Mouse (Mus musculus) embryonic facial prominence, embryonic 12.5 days (tissue): ENCODE data around the gene Rps6kb1. TPM values are rescaled to one million over a fixed set of nuclear protein-coding genes. Genes with fewer than 3 reads are reported as not detected.
"Not testable (repeated sequence)": the region's sequence is repeated elsewhere in the genome, so short reads cannot be mapped to it uniquely, and the experiment has no call there.

Source experiments
- ATAC-seq: fragments of 200-750 bp; cut with Nextera tagmentation; 2 replicates; pipeline ENCODE4 v1.8.0; 2017; ENCODE audit not compliant: insufficient number of reproducible peaks, insufficient read depth, low FRiP score, low TSS enrichment
- H3K27ac ChIP-seq: fragments of 300-500 bp; sonication (generic); 2 replicates; pipeline ENCODE4 v1.5.1; 2016; ENCODE audit warnings: mild to moderate bottlenecking
- H3K27me3 ChIP-seq: fragments of 300-500 bp; sonication (generic); 2 replicates; pipeline ENCODE4 v1.6.1; 2016; ENCODE audit warnings: mild to moderate bottlenecking, moderate library complexity
- H3K36me3 ChIP-seq: fragments of 300-500 bp; sonication (generic); 2 replicates; pipeline ENCODE4 v1.6.1; 2016; ENCODE audit warnings: mild to moderate bottlenecking
- H3K4me1 ChIP-seq: fragments of 300-500 bp; sonication (generic); 2 replicates; pipeline ENCODE4 v1.6.1; 2016
- H3K4me2 ChIP-seq: fragments of 300-500 bp; sonication (generic); replicated peaks from 2 replicates; pipeline ENCODE4 v1.6.1; 2016; ENCODE audit warnings: mild to moderate bottlenecking, moderate library complexity
- H3K4me3 ChIP-seq: fragments of 300-500 bp; sonication (generic); 2 replicates; pipeline ENCODE4 v1.5.1; 2016; ENCODE audit warnings: mild to moderate bottlenecking
- H3K9ac ChIP-seq: fragments of 300-500 bp; sonication (generic); 2 replicates; pipeline ENCODE4 v1.6.1; 2016; ENCODE audit warnings: mild to moderate bottlenecking, moderate library complexity
- H3K9me3 ChIP-seq: fragments of 300-500 bp; sonication (generic); 2 replicates; pipeline ENCODE4 v1.6.1; 2016; ENCODE audit warnings: mild to moderate bottlenecking, moderate library complexity
- WGBS: fragments of 180-500 bp; shearing (Covaris S2); methylation state at CpG from one replicate; pipeline ENCODE4 v1.1.7; 2016; 5-methylcytosine and 5-hydroxymethylcytosine counted together
- polyA plus RNA-seq: library from polyadenylated mRNA; unstranded; fragments of >200 nt; fragmentation: Nextera tagmentation; extraction: Ambion mirVana; gene quantifications from 2 replicates; pipeline ENCODE4 v1.2.1, GENCODE M21; 2016

Gene Rps6kb1
- polyA plus RNA-seq, 1 experiment from 2014 or later: 74.9 TPM

DNA sequence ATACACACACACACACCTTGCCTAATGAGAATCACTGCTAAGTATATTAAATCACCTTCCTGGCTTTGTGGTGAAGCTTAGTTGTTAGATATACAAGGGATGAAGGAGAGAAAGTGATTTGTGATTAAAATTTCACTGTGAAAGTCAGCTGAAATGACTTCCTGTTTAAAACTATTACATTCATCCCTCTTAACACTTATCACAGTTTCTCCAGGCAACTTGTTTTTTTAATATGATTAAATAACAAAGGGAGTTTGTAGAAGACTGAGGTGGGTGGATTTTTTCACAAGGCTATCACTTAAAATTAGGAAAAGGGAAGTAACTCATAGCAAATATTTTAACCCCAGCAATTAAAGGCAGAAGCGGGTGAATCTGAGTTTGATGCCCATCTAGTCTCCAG lies 47.2 kb downstream of the Rps6kb1 start:
- H3K4me1 ChIP-seq: 0 out of 2 replicates have a peak, but pooled peaks cover 3% of the 10 kb centered on the region
- H3K4me3 ChIP-seq: no peak overlapping the region
- peaks cover 27% of the 10 kb centered on the region for H3K36me3 ChIP-seq
- no peak for ATAC-seq
- H3K27me3 ChIP-seq: no peaks in the 10 kb centered on the region
- WGBS: 94% methylated on average over 1 of the region's 1 CpGs
- no peak overlapping the region for H3K4me2 ChIP-seq
- no peak overlapping the region for H3K27ac ChIP-seq
- no peak overlapping the region for H3K9ac ChIP-seq
- H3K9me3 ChIP-seq: no peaks in the 10 kb centered on the region

DNA sequence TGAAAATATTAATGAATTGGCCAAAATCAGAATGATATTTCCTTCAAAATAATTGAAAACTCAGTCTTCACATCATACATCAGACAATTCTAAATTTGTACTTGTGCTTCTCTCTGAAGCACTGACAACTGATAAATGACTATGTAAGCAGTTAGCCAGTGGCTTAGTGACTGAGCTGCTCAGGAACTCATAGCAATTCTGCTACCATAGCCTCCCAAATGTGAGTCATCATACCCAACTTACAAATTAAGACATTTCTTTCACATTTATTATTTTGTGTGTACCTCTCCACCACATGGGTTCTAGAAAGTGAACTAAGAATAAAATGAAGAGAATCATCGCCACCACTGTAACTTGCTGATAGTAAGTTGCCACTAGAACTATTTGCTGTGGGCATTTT lies 53.8 kb downstream of the Rps6kb1 start:
- no peak for ATAC-seq
- H3K36me3 ChIP-seq: peaks cover 29% of the 10 kb centered on the region
- H3K27me3 ChIP-seq: no peaks in the 10 kb centered on the region

GRCm38 (mm10) chr11:86484910-86485510 lies 59.6 kb downstream of the Rps6kb1 start:
- WGBS: 2% methylated on average over 25 of the region's 25 CpGs
- Histone ChIP-seq H3K9ac (peak overlapping the region; percentile 68), H3K4me1 (peaks cover 11% of the 10 kb centered on the region), H3K27me3 (no peaks in the 10 kb centered on the region), H3K9me3 (no peaks in the 10 kb centered on the region), H3K4me3 (peak overlapping the region; percentile 66), H3K4me2 (peak overlapping the region; percentile 67), H3K27ac (peak overlapping the region; percentile 74), H3K36me3 (peaks cover 8% of the 10 kb centered on the region; the same call in 1 of the 2 replicates)
- peak; percentile 54 for ATAC-seq

More for the DNA sequence above, 53.8 kb downstream of the Rps6kb1 start:
- Histone ChIP-seq H3K4me3 (no peak overlapping the region), H3K4me2 (no peak overlapping the region), H3K4me1 (peaks cover 8% of the 10 kb centered on the region), H3K27ac (no peak overlapping the region), H3K9ac (no peak overlapping the region), H3K9me3 (no peaks in the 10 kb centered on the region)
- WGBS: 98% methylated on average over 1 of the region's 1 CpGs

GRCm38 (mm10) chr11:86484101-86484868 lies 60.3 kb downstream of the Rps6kb1 start, which contains the start of gene Rnft1:
Gene Rnft1 (plus strand): TSS chr11:86484657.
- peak within 1 kb of the TSS; percentile 67 for H3K4me2 ChIP-seq
- peaks cover 11% of the 10 kb centered on the region for H3K4me1 ChIP-seq
- ATAC-seq: peak; percentile 92
- under 1% methylated on average over 59 of the region's 68 CpGs for WGBS
- H3K27ac ChIP-seq: peak within 1 kb of the TSS; percentile 74
- 0 out of 2 replicates have a peak, but pooled peaks cover under 1% of the 10 kb centered on the region for H3K36me3 ChIP-seq
- peak within 1 kb of the TSS; percentile 66 for H3K4me3 ChIP-seq
- peak within 1 kb of the TSS; percentile 68 for H3K9ac ChIP-seq
- no peaks in the 10 kb centered on the region for H3K9me3 ChIP-seq
- no peaks in the 10 kb centered on the region for H3K27me3 ChIP-seq

DNA sequence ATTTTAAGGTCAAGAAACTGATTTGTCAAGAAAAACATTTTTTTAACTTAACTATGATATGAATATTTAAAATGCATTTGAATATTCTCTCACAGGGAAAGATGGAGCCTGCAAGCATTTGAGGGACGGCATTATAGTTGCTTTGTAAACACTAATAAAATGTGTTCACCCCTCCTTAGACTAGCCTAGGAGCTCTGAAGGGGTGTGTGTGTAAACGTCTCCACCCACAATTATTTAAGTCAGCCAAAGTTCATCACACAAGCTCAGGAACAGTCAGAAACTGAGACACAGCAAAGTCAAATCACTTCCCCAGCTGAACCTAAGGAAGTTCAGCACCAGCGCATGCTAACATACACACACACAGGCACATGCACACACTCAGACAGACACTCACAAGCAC lies 71.0 kb downstream of the Rps6kb1 start:
- H3K9ac ChIP-seq: no peak overlapping the region
- no peak for ATAC-seq
- no peaks in the 10 kb centered on the region for H3K27me3 ChIP-seq
- peak overlapping the region; percentile 40; the same call in 1 of the 2 replicates for H3K4me2 ChIP-seq
- no peak overlapping the region for H3K4me3 ChIP-seq
- 53% methylated on average over 3 of the region's 3 CpGs for WGBS
- no peaks in the 10 kb centered on the region for H3K9me3 ChIP-seq
- no peak overlapping the region; the same call in 1 of the 2 replicates for H3K27ac ChIP-seq
- peaks cover 13% of the 10 kb centered on the region for H3K4me1 ChIP-seq
- H3K36me3 ChIP-seq: no peaks in the 10 kb centered on the region

- Histone ChIP-seq H3K9me3 (no peaks in the 10 kb centered on the region), H3K4me3 (0 out of 2 replicates have a peak overlapping the region, but pooled peaks have one; percentile 4), H3K27ac (peak overlapping the region; percentile 50; the same call in 1 of the 2 replicates), H3K4me2 (peak overlapping the region; percentile 40), H3K27me3 (no peaks in the 10 kb centered on the region), H3K4me1 (peaks cover 13% of the 10 kb centered on the region), H3K36me3 (no peaks in the 10 kb centered on the region), H3K9ac (no peak overlapping the region; the same call in 1 of the 2 replicates)
- ATAC-seq: no peak
- WGBS: 16% methylated on average over 7 of the region's 7 CpGs
Observed at GRCm38 (mm10) chr11:86472771-86473171, 71.8 kb downstream of the Rps6kb1 start.

DNA sequence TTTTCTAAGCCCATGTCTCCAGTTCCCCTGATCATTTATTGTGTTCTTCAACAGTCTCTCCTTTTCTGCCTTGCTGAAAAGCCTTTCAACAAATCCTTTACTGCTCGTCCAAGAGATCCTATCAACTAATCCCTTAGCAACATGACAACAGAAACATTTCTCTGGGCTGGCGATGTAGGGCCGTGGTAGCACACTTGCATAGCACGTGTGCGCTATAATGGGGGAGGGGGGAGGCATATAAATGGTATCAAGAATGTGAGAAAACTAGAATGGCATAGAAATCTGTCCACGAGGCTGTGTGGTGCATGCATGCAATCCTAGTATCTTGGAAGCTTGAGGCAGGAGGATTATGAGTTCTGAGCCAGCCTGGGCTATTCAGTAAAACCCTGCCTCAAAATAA lies 72.8 kb downstream of the Rps6kb1 start:
- H3K27me3 ChIP-seq: no peaks in the 10 kb centered on the region
- no peak overlapping the region for H3K27ac ChIP-seq
- H3K36me3 ChIP-seq: no peaks in the 10 kb centered on the region
- no peak overlapping the region for H3K4me2 ChIP-seq
- H3K9ac ChIP-seq: no peak overlapping the region
- peaks cover 13% of the 10 kb centered on the region for H3K4me1 ChIP-seq
- no peaks in the 10 kb centered on the region for H3K9me3 ChIP-seq
- no peak overlapping the region for H3K4me3 ChIP-seq
- 67% methylated on average over 6 of the region's 6 CpGs for WGBS
- no peak for ATAC-seq

DNA sequence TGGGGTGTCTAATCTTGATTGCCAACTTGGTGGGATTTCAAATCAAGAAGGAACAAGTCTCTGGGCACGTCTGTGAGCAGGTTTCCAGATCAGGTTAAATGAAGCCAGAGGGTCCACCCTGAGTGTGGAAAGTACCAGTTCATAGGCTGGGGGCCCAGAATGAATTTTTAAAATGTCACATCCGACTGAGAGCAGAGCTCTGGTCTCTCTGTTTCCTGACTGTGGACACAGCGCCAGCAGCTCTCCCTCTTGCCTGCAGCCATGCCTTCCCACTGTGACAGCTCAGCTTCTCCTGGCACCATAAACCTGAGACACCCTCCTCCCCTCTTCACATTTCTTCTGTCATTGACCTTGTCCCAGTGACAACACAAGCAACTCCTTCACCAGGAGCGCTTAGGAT lies 75.6 kb downstream of the Rps6kb1 start:
- WGBS: 64% methylated on average over 4 of the region's 4 CpGs
- ATAC-seq: no peak
- H3K36me3 ChIP-seq: no peaks in the 10 kb centered on the region
- no peak overlapping the region for H3K27ac ChIP-seq
- no peak overlapping the region for H3K9ac ChIP-seq
- no peak overlapping the region for H3K4me3 ChIP-seq
- no peaks in the 10 kb centered on the region for H3K9me3 ChIP-seq
- peaks cover 13% of the 10 kb centered on the region for H3K4me1 ChIP-seq
- no peaks in the 10 kb centered on the region for H3K27me3 ChIP-seq
- no peak overlapping the region for H3K4me2 ChIP-seq

DNA sequence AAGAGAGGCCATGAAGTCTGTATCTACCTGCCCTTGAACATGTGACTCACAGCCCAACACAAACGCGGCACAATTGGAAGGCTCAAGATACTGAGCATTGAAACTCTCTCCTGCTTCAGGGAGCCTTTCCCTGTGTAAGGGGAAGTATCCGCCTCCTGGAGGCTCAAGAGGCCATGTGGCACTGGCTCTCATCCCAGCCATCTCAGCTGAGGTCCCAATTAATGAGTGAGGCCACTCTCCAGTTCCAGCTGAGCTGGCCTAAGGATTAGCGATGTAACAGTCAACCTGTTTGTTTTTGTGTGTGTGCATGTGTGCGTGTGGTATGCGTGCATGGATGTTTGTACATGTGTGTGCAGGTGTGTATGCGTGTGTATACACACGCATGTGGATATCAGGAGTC lies 76.3 kb downstream of the Rps6kb1 start:
- H3K27me3 ChIP-seq: no peaks in the 10 kb centered on the region
- H3K4me2 ChIP-seq: no peak overlapping the region
- H3K4me1 ChIP-seq: peaks cover 10% of the 10 kb centered on the region
- 84% methylated on average over 8 of the region's 8 CpGs for WGBS
- no peak overlapping the region for H3K27ac ChIP-seq
- no peak for ATAC-seq
- H3K36me3 ChIP-seq: no peaks in the 10 kb centered on the region
- H3K9ac ChIP-seq: no peak overlapping the region
- no peak overlapping the region for H3K4me3 ChIP-seq
- no peaks in the 10 kb centered on the region for H3K9me3 ChIP-seq

DNA sequence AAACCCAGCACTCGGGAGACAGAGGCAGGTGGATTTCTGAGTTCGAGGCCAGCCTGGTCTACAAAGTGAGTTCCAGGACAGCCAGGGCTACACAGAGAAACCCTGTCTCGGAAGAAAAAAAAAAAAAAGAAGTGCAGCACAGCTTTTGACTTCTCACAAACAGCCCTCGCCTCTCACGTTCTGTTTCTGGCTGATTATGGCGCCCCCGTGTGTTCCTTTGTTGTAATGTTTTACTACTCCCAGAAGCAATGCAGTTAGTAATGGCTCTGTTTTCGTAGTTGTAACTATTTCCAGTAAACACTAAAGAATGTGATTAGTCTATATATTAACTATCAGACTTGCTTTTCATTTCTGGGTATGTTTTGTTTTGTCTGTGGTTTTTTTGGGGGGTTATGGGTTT lies 80.3 kb downstream of the Rps6kb1 start:
- H3K27me3 ChIP-seq, H3K4me1 ChIP-seq, H3K9ac ChIP-seq, H3K4me2 ChIP-seq, ATAC-seq, H3K27ac ChIP-seq, H3K9me3 ChIP-seq, H3K36me3 ChIP-seq, H3K4me3 ChIP-seq: not testable (repeated sequence)
- 21% methylated on average over 8 of the region's 8 CpGs for WGBS

DNA sequence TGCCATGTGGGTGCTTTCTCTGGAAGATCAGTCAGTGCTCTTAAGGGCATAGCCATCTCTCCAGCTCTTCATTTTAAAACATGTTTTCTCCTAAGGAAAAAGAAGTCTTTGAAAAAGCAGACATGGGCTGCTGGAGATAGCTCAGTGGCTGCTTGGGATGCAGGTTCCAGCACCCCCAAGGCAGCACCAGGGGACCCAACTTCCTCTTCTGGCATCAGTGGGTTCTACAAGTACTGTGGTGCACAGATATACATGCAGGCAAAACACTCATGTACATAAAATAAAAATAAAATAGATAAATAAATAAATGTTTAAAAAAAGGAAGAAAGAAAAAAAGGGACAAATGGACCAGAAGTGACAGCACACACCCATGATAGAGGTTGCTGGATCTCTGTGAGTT lies 82.0 kb downstream of the Rps6kb1 start:
- H3K4me2 ChIP-seq: no peak overlapping the region
- no peaks in the 10 kb centered on the region for H3K36me3 ChIP-seq
- no peak for ATAC-seq
- no peak overlapping the region for H3K4me3 ChIP-seq
- no peaks in the 10 kb centered on the region for H3K4me1 ChIP-seq
- H3K27me3 ChIP-seq: no peaks in the 10 kb centered on the region
- no peaks in the 10 kb centered on the region for H3K9me3 ChIP-seq
- H3K9ac ChIP-seq: no peak overlapping the region
- no peak overlapping the region for H3K27ac ChIP-seq

GRCm38 (mm10) chr11:86458866-86459265 lies 85.7 kb downstream of the Rps6kb1 start:
- WGBS: 92% methylated on average over 6 of the region's 6 CpGs

More at GRCm38 (mm10) chr11:86458866-86459265, 85.7 kb downstream of the Rps6kb1 start:
- no peak overlapping the region for H3K4me2 ChIP-seq
- no peak for ATAC-seq
- no peaks in the 10 kb centered on the region for H3K36me3 ChIP-seq
- no peaks in the 10 kb centered on the region for H3K4me1 ChIP-seq
- no peak overlapping the region for H3K27ac ChIP-seq
- H3K9me3 ChIP-seq: no peaks in the 10 kb centered on the region
- H3K9ac ChIP-seq: no peak overlapping the region
- no peak overlapping the region for H3K4me3 ChIP-seq
- no peaks in the 10 kb centered on the region for H3K27me3 ChIP-seq
